Mouse (Mus musculus): ENCODE measurements around the gene Rab3ip.

DNA sequence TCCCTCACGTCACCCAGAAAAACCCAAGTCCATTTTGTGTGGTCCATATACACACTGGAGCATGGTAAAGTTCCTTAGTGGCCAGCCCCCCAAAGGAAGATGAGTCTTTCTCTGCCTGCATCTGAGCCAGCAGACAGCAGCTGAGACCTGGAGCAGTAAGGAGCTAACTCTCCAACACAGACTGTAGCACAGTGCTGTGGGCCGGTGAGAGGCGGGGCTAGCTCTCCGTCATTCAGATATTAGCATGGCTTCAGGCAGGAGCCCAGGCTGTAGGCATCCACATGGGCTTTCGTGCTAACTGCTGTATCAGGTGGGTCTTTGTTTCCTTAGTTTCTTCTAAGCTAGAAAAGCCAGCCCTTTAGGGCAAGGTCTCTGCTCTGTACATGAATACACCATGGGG is 60.0 kb downstream of the Rab3ip start:
- TF ChIP-seq TAL1 (IDR thresholded peaks at IDR 0.05; ENCODE audit: low read length) (no peak), GATA1 (IDR thresholded peaks at IDR 0.05; ENCODE audit: low read length) (no peak)

Measured in erythroblast, embryonic 14.5 days (primary cell).